Mouse (Mus musculus) neural tube, embryonic 11.5 days (tissue): ENCODE measurements around the gene Cdc37l1. TPM values are rescaled to one million over a fixed set of nuclear protein-coding genes. Genes with fewer than 3 reads are reported as not detected.
"Not testable (repeated sequence)": the region's sequence is repeated elsewhere in the genome, so short reads cannot be mapped to it uniquely, and the experiment has no call there.

ENCODE experiments used
- ATAC-seq: fragments of 200-750 bp; cut with Nextera tagmentation; 2 replicates; pipeline ENCODE4 v1.8.0; 2017; ENCODE audit warnings: moderate number of reproducible peaks, mild to moderate bottlenecking, moderate TSS enrichment, moderate library complexity; ENCODE audit not compliant: insufficient read depth, low FRiP score, low TSS enrichment
- DNase-seq: peaks from one replicate; pipeline ENCODE4 v3.0.0-alpha.2; 2015; ENCODE audit warnings: low spot score
- H3K27ac ChIP-seq: fragments of 300-500 bp; sonication (generic); 2 replicates; pipeline ENCODE4 v1.5.1; 2014; ENCODE audit warnings: low read depth, mild to moderate bottlenecking, low read length
- H3K27me3 ChIP-seq: fragments of 300-500 bp; sonication (generic); 2 replicates; pipeline ENCODE4 v1.6.1; 2014; ENCODE audit warnings: mild to moderate bottlenecking, low read length, mixed read lengths; ENCODE audit not compliant: control insufficient read depth, insufficient read depth
- H3K36me3 ChIP-seq: fragments of 300-500 bp; sonication (generic); 2 replicates; pipeline ENCODE4 v1.6.1; 2014; ENCODE audit warnings: mild to moderate bottlenecking, low read length, moderate library complexity, mixed read lengths; ENCODE audit not compliant: control insufficient read depth, insufficient read depth
- H3K4me1 ChIP-seq: fragments of 300-500 bp; sonication (generic); 2 replicates; pipeline ENCODE4 v1.6.1; 2014; ENCODE audit warnings: low read length, mixed read lengths; ENCODE audit not compliant: control insufficient read depth, insufficient read depth
- H3K4me2 ChIP-seq: fragments of 300-500 bp; sonication (generic); 2 replicates; pipeline ENCODE4 v1.6.1; 2014; ENCODE audit warnings: low read depth, mild to moderate bottlenecking, moderate library complexity
- H3K4me3 ChIP-seq: fragments of 300-500 bp; sonication (generic); 2 replicates; pipeline ENCODE4 v1.5.1; 2014; ENCODE audit warnings: low read depth, low read length
- H3K9ac ChIP-seq: fragments of 300-500 bp; sonication (generic); 2 replicates; pipeline ENCODE4 v1.6.1; 2014; ENCODE audit warnings: mild to moderate bottlenecking, low read length
- H3K9me3 ChIP-seq: fragments of 300-500 bp; sonication (generic); 2 replicates; pipeline ENCODE4 v1.6.1; 2016; ENCODE audit warnings: low read length; ENCODE audit not compliant: control insufficient read depth
- WGBS: fragments of 180-500 bp; shearing (Covaris S2); extraction: QIAGEN DNeasy Blood & Tissue Kit; methylation state at CpG from one replicate; pipeline ENCODE4 v1.1.7; 2014; 5-methylcytosine and 5-hydroxymethylcytosine counted together
- polyA plus RNA-seq: library from polyadenylated mRNA; unstranded; fragments of >200 nt; fragmentation: Nextera tagmentation; extraction: Ambion mirVana; gene quantifications from 2 replicates; pipeline ENCODE4 v1.2.1, GENCODE M21; 2014

Cdc37l1 gene
- polyA plus RNA-seq, 1 experiment from 2014 or later = 53.0 TPM

GRCm38 (mm10) chr19:28991391-28991790, 1.2 kb downstream of the Cdc37l1 start:
- WGBS = 70% methylated on average over 5 of the region's 5 CpGs
- H3K9ac ChIP-seq = peak overlapping the region; percentile 92

GRCm38 (mm10) chr19:28994870-28995269, 4.7 kb downstream of the Cdc37l1 start:
- ATAC-seq = no peak
- Histone ChIP-seq H3K27ac (no peak overlapping the region), H3K4me1 (peaks cover 8% of the 10 kb centered on the region; the same call in 1 of the 2 replicates), H3K9me3 (no peaks in the 10 kb centered on the region), H3K9ac (no peak overlapping the region), H3K27me3 (no peaks in the 10 kb centered on the region), H3K36me3 (0 out of 2 replicates have a peak, but pooled peaks cover 2% of the 10 kb centered on the region), H3K4me3 (no peak overlapping the region), H3K4me2 (no peak overlapping the region)
- WGBS = 84% methylated on average over 7 of the region's 7 CpGs
- no peak for DNase-seq

More at GRCm38 (mm10) chr19:28991391-28991790, 1.2 kb downstream of the Cdc37l1 start:
- Histone ChIP-seq H3K36me3 (0 out of 2 replicates have a peak, but pooled peaks cover 2% of the 10 kb centered on the region), H3K4me1 (peaks cover 8% of the 10 kb centered on the region; the same call in 1 of the 2 replicates), H3K9me3 (no peaks in the 10 kb centered on the region), H3K27ac (no peak overlapping the region), H3K27me3 (no peaks in the 10 kb centered on the region), H3K4me3 (peak overlapping the region; percentile 94), H3K4me2 (peak overlapping the region; percentile 74)
- no peak for ATAC-seq
- DNase-seq = no peak

- Histone ChIP-seq H3K36me3 (0 out of 2 replicates have a peak, but pooled peaks cover 2% of the 10 kb centered on the region), H3K9ac (no peak overlapping the region), H3K27me3 (no peaks in the 10 kb centered on the region), H3K4me1 (peaks cover 8% of the 10 kb centered on the region; the same call in 1 of the 2 replicates), H3K4me2 (no peak overlapping the region), H3K27ac (no peak overlapping the region), H3K9me3 (no peaks in the 10 kb centered on the region), H3K4me3 (no peak overlapping the region)
- WGBS = 95% methylated on average over 5 of the region's 5 CpGs
- ATAC-seq (no peak), DNase-seq (no peak)
These were observed 5.2 kb downstream of the Cdc37l1 start for GRCm38 (mm10) chr19:28995366-28995765.

GRCm38 (mm10) chr19:28997976-28998630, 8.0 kb downstream of the Cdc37l1 start:
- Histone ChIP-seq H3K4me3 (no peak overlapping the region), H3K4me2 (no peak overlapping the region), H3K27ac (no peak overlapping the region), H3K4me1 (no peaks in the 10 kb centered on the region), H3K27me3 (no peaks in the 10 kb centered on the region), H3K9me3 (no peaks in the 10 kb centered on the region), H3K9ac (no peak overlapping the region), H3K36me3 (0 out of 2 replicates have a peak, but pooled peaks cover 4% of the 10 kb centered on the region)
- ATAC-seq = no peak
- DNase-seq = no peak
- 94% methylated on average over 4 of the region's 4 CpGs for WGBS

- ATAC-seq, H3K9ac ChIP-seq: not testable (repeated sequence)
These were observed 10.2 kb downstream of the Cdc37l1 start for GRCm38 (mm10) chr19:29000321-29000720.

GRCm38 (mm10) chr19:29008069-29008706, 18.0 kb downstream of the Cdc37l1 start:
- Histone ChIP-seq H3K36me3 (peaks cover 3% of the 10 kb centered on the region; the same call in 1 of the 2 replicates), H3K27me3 (no peaks in the 10 kb centered on the region), H3K4me3 (no peak overlapping the region), H3K27ac (no peak overlapping the region), H3K9ac (no peak overlapping the region), H3K4me1 (no peaks in the 10 kb centered on the region), H3K9me3 (no peaks in the 10 kb centered on the region), H3K4me2 (no peak overlapping the region)
- 90% methylated on average over 3 of the region's 3 CpGs for WGBS
- DNase-seq (no peak), ATAC-seq (no peak)

More at GRCm38 (mm10) chr19:29000321-29000720, 10.2 kb downstream of the Cdc37l1 start:
- H3K36me3 ChIP-seq, H3K4me1 ChIP-seq, H3K9me3 ChIP-seq, H3K27me3 ChIP-seq, H3K4me2 ChIP-seq, H3K4me3 ChIP-seq, H3K27ac ChIP-seq, DNase-seq: not testable (repeated sequence)
- WGBS = 95% methylated on average over 16 of the region's 16 CpGs

GRCm38 (mm10) chr19:29009046-29009445, 18.9 kb downstream of the Cdc37l1 start:
- 93% methylated on average over 11 of the region's 11 CpGs for WGBS
- no peak for ATAC-seq
- no peaks in the 10 kb centered on the region for H3K4me1 ChIP-seq
- H3K9ac ChIP-seq = no peak overlapping the region
- H3K9me3 ChIP-seq = no peaks in the 10 kb centered on the region
- no peaks in the 10 kb centered on the region for H3K27me3 ChIP-seq
- H3K4me2 ChIP-seq = no peak overlapping the region
- H3K4me3 ChIP-seq = no peak overlapping the region
- H3K27ac ChIP-seq = no peak overlapping the region
- peaks cover 3% of the 10 kb centered on the region; the same call in 1 of the 2 replicates for H3K36me3 ChIP-seq
- no peak for DNase-seq

GRCm38 (mm10) chr19:29011355-29011990, 21.3 kb downstream of the Cdc37l1 start:
- DNase-seq = no peak
- no peak overlapping the region for H3K4me3 ChIP-seq
- 88% methylated on average over 12 of the region's 12 CpGs for WGBS
- H3K27me3 ChIP-seq = no peaks in the 10 kb centered on the region
- H3K9ac ChIP-seq = no peak overlapping the region
- no peak overlapping the region for H3K27ac ChIP-seq
- H3K9me3 ChIP-seq = no peaks in the 10 kb centered on the region
- no peak for ATAC-seq
- H3K4me2 ChIP-seq = no peak overlapping the region
- no peaks in the 10 kb centered on the region for H3K4me1 ChIP-seq
- peaks cover 3% of the 10 kb centered on the region; the same call in 1 of the 2 replicates for H3K36me3 ChIP-seq
